Mouse (Mus musculus) testis, adult 2 months (tissue): ENCODE measurements at regions not wholly inside any gene's neighbourhood (a gene's known extent, or its start where the extent isn't known, plus 50 kb on each side); places are given as distances from the start of the nearest gene placed in this dataset.

ENCODE experiments used
- H3K27ac ChIP-seq: fragments of 200-500 bp; 2 replicates; pipeline ENCODE4 v1.5.1; 2012; ENCODE audit warnings: low read depth, low read length; ENCODE audit not compliant: control insufficient read depth, insufficient read depth
- H3K27me3 ChIP-seq: fragments of 200-500 bp; 2 replicates; pipeline ENCODE4 v1.6.1; 2012; ENCODE audit warnings: mild to moderate bottlenecking, low read length, moderate library complexity; ENCODE audit not compliant: control insufficient read depth, insufficient read depth
- H3K36me3 ChIP-seq: fragments of 200-500 bp; 2 replicates; pipeline ENCODE4 v1.6.1; 2012; ENCODE audit warnings: mild to moderate bottlenecking, low read length; ENCODE audit not compliant: control insufficient read depth, insufficient read depth
- H3K4me1 ChIP-seq: fragments of 200-500 bp; 2 replicates; pipeline ENCODE4 v1.6.1; 2012; ENCODE audit warnings: low read length; ENCODE audit not compliant: control insufficient read depth, insufficient read depth
- H3K4me3 ChIP-seq: fragments of 200-500 bp; 2 replicates; pipeline ENCODE4 v1.5.1; 2012; ENCODE audit warnings: low read depth, mild to moderate bottlenecking, low read length, moderate library complexity, mixed read lengths; ENCODE audit not compliant: control insufficient read depth
- CTCF ChIP-seq: fragments of 200-500 bp; IDR thresholded peaks from 2 replicates; pipeline ENCODE4 v1.5.1; 2012; ENCODE audit warnings: low read depth, mild to moderate bottlenecking, inconsistent platforms, low read length, moderate library complexity; ENCODE audit not compliant: control insufficient read depth, insufficient read depth, insufficient replicate concordance
- POLR2A ChIP-seq: fragments of 200-500 bp; IDR thresholded peaks from 2 replicates; pipeline ENCODE4 v1.6.1; 2012; ENCODE audit warnings: low read depth, mild to moderate bottlenecking, inconsistent platforms, low read length, moderate library complexity; ENCODE audit not compliant: control insufficient read depth

DNA sequence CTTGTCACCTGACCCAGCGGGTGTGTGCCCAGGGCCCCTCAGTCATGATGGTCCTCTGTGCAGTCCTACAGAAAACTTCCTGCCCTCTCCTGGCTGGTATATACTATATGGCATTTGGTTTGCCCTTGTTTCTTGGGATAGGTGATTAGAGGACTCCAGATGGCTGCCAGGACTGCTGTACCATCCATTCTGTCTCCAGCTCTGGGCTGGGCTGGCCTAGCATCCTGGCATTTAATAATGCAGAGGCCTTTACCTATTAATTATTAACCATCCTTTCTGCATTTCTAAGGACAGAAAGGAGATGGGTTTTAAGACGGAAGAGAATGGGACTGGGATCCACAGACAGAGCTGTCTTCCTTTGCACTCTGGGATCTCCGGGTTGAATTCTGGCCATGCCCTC, 288.7 kb upstream of the Myt1l start:
- Histone ChIP-seq H3K36me3 (no peaks in the 10 kb centered on the region), H3K4me1 (peaks cover 2% of the 10 kb centered on the region; the same call in 1 of the 2 replicates), H3K4me3 (no peak overlapping the region), H3K27ac (no peak overlapping the region), H3K27me3 (no peaks in the 10 kb centered on the region)
- TF ChIP-seq POLR2A (no peak), CTCF (no peak)

GRCm38 (mm10) chr12:29239975-29240374, 288.2 kb upstream of the Myt1l start:
- Histone ChIP-seq H3K4me3 (no peak overlapping the region), H3K4me1 (peaks cover 2% of the 10 kb centered on the region; the same call in 1 of the 2 replicates)

GRCm38 (mm10) chr12:29243087-29243486, 285.1 kb upstream of the Myt1l start:
- no peak for TF ChIP-seq POLR2A
- no peak for TF ChIP-seq CTCF
- H3K27me3 ChIP-seq: no peaks in the 10 kb centered on the region

More at GRCm38 (mm10) chr12:29239975-29240374, 288.2 kb upstream of the Myt1l start:
- Histone ChIP-seq H3K36me3 (no peaks in the 10 kb centered on the region), H3K27ac (no peak overlapping the region), H3K27me3 (no peaks in the 10 kb centered on the region)
- no peak for TF ChIP-seq CTCF
- TF ChIP-seq POLR2A: no peak

DNA sequence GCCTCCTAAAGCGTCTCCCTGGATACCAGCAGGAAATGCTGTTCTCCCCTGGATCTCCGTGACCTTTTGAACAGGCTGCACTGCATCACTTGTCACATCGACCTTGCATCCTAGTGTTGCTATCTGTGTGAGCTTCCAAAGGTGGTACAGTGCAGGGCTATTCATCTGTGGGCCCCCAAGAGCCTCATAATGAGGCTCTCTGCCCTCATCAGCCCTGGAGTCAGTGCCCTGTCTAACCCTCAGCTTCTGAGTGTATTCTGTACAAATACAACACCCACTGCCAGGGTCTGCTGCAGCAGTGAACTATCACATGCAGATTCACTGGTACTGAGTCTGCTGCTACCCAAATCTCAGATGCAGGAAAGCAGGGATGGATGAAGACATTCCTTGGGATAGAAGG, 282.1 kb upstream of the Myt1l start:
- H3K27ac ChIP-seq: no peak overlapping the region
- H3K4me3 ChIP-seq: no peak overlapping the region
- H3K27me3 ChIP-seq: no peaks in the 10 kb centered on the region
- no peaks in the 10 kb centered on the region for H3K36me3 ChIP-seq
- no peaks in the 10 kb centered on the region for H3K4me1 ChIP-seq
- TF ChIP-seq CTCF: no peak

More at GRCm38 (mm10) chr12:29243087-29243486, 285.1 kb upstream of the Myt1l start:
- Histone ChIP-seq H3K36me3 (no peaks in the 10 kb centered on the region), H3K4me3 (no peak overlapping the region), H3K27ac (no peak overlapping the region), H3K4me1 (peaks cover 2% of the 10 kb centered on the region; the same call in 1 of the 2 replicates)

GRCm38 (mm10) chr12:29247356-29247755, 280.8 kb upstream of the Myt1l start:
- TF ChIP-seq POLR2A (no peak), CTCF (no peak)
- H3K27ac ChIP-seq: no peak overlapping the region
- no peaks in the 10 kb centered on the region for H3K36me3 ChIP-seq
- no peak overlapping the region for H3K4me3 ChIP-seq
- no peaks in the 10 kb centered on the region for H3K4me1 ChIP-seq
- no peaks in the 10 kb centered on the region for H3K27me3 ChIP-seq

- H3K27ac ChIP-seq: no peak overlapping the region
- TF ChIP-seq CTCF (peak; percentile 47), POLR2A (no peak)
- no peak overlapping the region for H3K4me3 ChIP-seq
- H3K27me3 ChIP-seq: no peaks in the 10 kb centered on the region
- no peaks in the 10 kb centered on the region for H3K4me1 ChIP-seq
- H3K36me3 ChIP-seq: no peaks in the 10 kb centered on the region
Measured at GRCm38 (mm10) chr12:29248459-29248858, 279.7 kb upstream of the Myt1l start.

GRCm38 (mm10) chr12:29256103-29256502, 272.1 kb upstream of the Myt1l start:
- H3K4me3 ChIP-seq: no peak overlapping the region
- TF ChIP-seq CTCF (no peak), POLR2A (no peak)

More at GRCm38 (mm10) chr12:29256103-29256502, 272.1 kb upstream of the Myt1l start:
- Histone ChIP-seq H3K36me3 (no peaks in the 10 kb centered on the region), H3K27me3 (no peaks in the 10 kb centered on the region), H3K4me1 (no peaks in the 10 kb centered on the region; the same call in 1 of the 2 replicates), H3K27ac (no peak overlapping the region)
